In genomic region chr10:44425013-44425412, GRCm38 (mm10) we compare ENCODE assay signal across 13 mouse cellular contexts.
DNase-seq lines count a peak whose midpoint lies in the region; ATAC-seq and TF ChIP-seq lines count a peak whose summit lies in the region.
"Had no signal": no experiment of that assay in that cellular context is flagged by ENCODE, and none has a peak within 500 bp of the region (broad histone marks: within the 10 kb centered on the region; RNA-seq: fewer than 3 reads in every experiment).

No protein-coding gene starts in this region.

- no peak overlapping the region for H3K4me2 ChIP-seq in midbrain, postnatal 0 days (ENCODE audit: low read depth, low read length, poor library complexity, severe bottlenecking)
- H3K4me2 ChIP-seq: forebrain, embryonic 15.5 days had no signal

- no peaks in the 10 kb centered on the region for H3K4me1 ChIP-seq in midbrain, postnatal 0 days (ENCODE audit: insufficient read depth, low read length)

- H3K36me3 ChIP-seq in midbrain, postnatal 0 days (ENCODE audit: insufficient read depth, low read length) = no peaks in the 10 kb centered on the region
- H3K36me3 ChIP-seq: forebrain, embryonic 15.5 days; midbrain, embryonic 10.5 days had no signal

- H3K9ac ChIP-seq in midbrain, postnatal 0 days (replicated peaks; ENCODE audit: low read length, poor library complexity, severe bottlenecking) = no peak overlapping the region
- H3K9ac ChIP-seq: forebrain, embryonic 15.5 days; liver, postnatal 0 days had no signal

- H3K27ac ChIP-seq in midbrain, postnatal 0 days (ENCODE audit: low read depth, low read length) = no peak overlapping the region
- H3K27ac ChIP-seq: forebrain, embryonic 15.5 days; midbrain, embryonic 10.5 days had no signal

- peak; percentile 5 for DNase-seq in cerebellum, adult 9-11 months
- no peak for DNase-seq in cerebellum, postnatal 4 days (ENCODE audit: low spot score in 2 of 2)
- DNase-seq in kidney, adult 9 months = peak; percentile 44
- no peak for DNase-seq in kidney, postnatal 10 days
- peak; percentile 76 for DNase-seq in Muller cell, postnatal 12 days (ENCODE audit: inconsistent ontology term)
- DNase-seq in cerebellum, postnatal 36 days = peak; percentile 48 to 53
- DNase-seq in spleen, postnatal 10 days (ENCODE audit: low spot score in 2 of 2) = no peak
- no peak for DNase-seq in midbrain, postnatal 0 days (ENCODE audit: low spot score)
- DNase-seq: gastrocnemius, postnatal 36 days; liver, postnatal 0 days; thymus, postnatal 36 days had no signal

- WGBS in midbrain, postnatal 0 days = 81% methylated on average over 6 of the region's 6 CpGs

- no peak overlapping the region for H3K4me3 ChIP-seq in midbrain, postnatal 0 days (ENCODE audit: low read depth, low read length)
- H3K4me3 ChIP-seq: forebrain, embryonic 15.5 days; midbrain, embryonic 10.5 days had no signal

- no peaks in the 10 kb centered on the region for H3K9me3 ChIP-seq in midbrain, postnatal 0 days (ENCODE audit: low read length)
- H3K9me3 ChIP-seq: forebrain, embryonic 15.5 days; midbrain, embryonic 10.5 days had no signal

- H3K27me3 ChIP-seq in midbrain, postnatal 0 days (ENCODE audit: insufficient read depth, low read length) = no peaks in the 10 kb centered on the region
- H3K27me3 ChIP-seq: forebrain, embryonic 15.5 days had no signal

- ATAC-seq in midbrain, postnatal 0 days (ENCODE audit: low FRiP score) = no peak
- ATAC-seq: forebrain, embryonic 15.5 days; liver, postnatal 0 days had no signal

- TF ChIP-seq CTCF in midbrain, postnatal 0 days (IDR thresholded peaks at IDR 0.05) = no peak

Comparison
In these comparisons a context has a peak if more than half of its experiments do, and no peak if none do; other contexts are left out.
1. DNase-seq: peak in cerebellum, adult 9-11 months (single experiment), kidney, adult 9 months (single experiment), Muller cell, postnatal 12 days (single experiment) and cerebellum, postnatal 36 days (2 of 2); none in cerebellum, postnatal 4 days (0 of 2), kidney, postnatal 10 days (single experiment), spleen, postnatal 10 days (0 of 2) and midbrain, postnatal 0 days (single experiment).